Mouse (Mus musculus) kidney, adult 2 months (tissue): ENCODE results near the gene Klk5. TPM values are rescaled to one million over a fixed set of nuclear protein-coding genes. Genes with fewer than 3 reads are reported as not detected.
A peak's percentile ranks its signal among the peaks of the same experiment; 100 is the strongest.

Experiments used
- DNase-seq: peaks from one replicate; pipeline ENCODE4 v3.0.0; 2021
- H3K27ac ChIP-seq: fragments of 200-500 bp; 2 replicates; pipeline ENCODE4 v1.5.1; 2012; ENCODE audit warnings: low read depth, low read length, control low read depth, inconsistent platforms; ENCODE audit not compliant: insufficient read depth
- H3K27me3 ChIP-seq: fragments of 200-500 bp; replicated peaks from 2 replicates; pipeline ENCODE4 v1.6.1; 2012; ENCODE audit warnings: mild to moderate bottlenecking, moderate library complexity, low read length, inconsistent platforms; ENCODE audit not compliant: control insufficient read depth, insufficient read depth
- H3K36me3 ChIP-seq: fragments of 200-500 bp; 2 replicates; pipeline ENCODE4 v1.6.1; 2012; ENCODE audit warnings: mild to moderate bottlenecking, moderate library complexity, low read length, inconsistent platforms; ENCODE audit not compliant: control insufficient read depth, insufficient read depth
- H3K4me1 ChIP-seq: fragments of 200-500 bp; 2 replicates; pipeline ENCODE4 v1.6.1; 2011; ENCODE audit warnings: low read length; ENCODE audit not compliant: control insufficient read depth, insufficient read depth
- H3K4me3 ChIP-seq: fragments of 200-500 bp; 2 replicates; pipeline ENCODE4 v1.5.1; 2011; ENCODE audit warnings: mild to moderate bottlenecking, low read depth, low read length, control low read depth; ENCODE audit not compliant: insufficient read depth
- CTCF ChIP-seq: fragments of 200-500 bp; conservative IDR thresholded peaks from 2 replicates; pipeline ENCODE4 v1.5.1; 2011; ENCODE audit warnings: low read depth, mild to moderate bottlenecking, control low read depth, low read length, moderate library complexity, mixed read lengths; ENCODE audit not compliant: insufficient read depth, insufficient read length
- POLR2A ChIP-seq: fragments of 200-500 bp; IDR thresholded peaks from one replicate; pipeline ENCODE4 v1.6.1; 2011; ENCODE audit warnings: low read depth, low read length, control low read depth
- WGBS: fragments of 180-500 bp; shearing (Covaris S2); methylation state at CpG from one replicate; pipeline ENCODE4 v1.1.7; 2018; 5-methylcytosine and 5-hydroxymethylcytosine counted together
- polyA plus RNA-seq: library from polyadenylated mRNA; depleted of rRNA; stranded (reverse); fragments of >200 nt; gene quantifications from 2 replicates; pipeline ENCODE4 v1.2.3, GENCODE M21; 2012

Klk5 gene
- polyA plus RNA-seq, 1 experiment, result not detected

- H3K27me3 ChIP-seq, result no peaks in the 10 kb centered on the region
- no peak overlapping the region for H3K4me3 ChIP-seq
- no peaks in the 10 kb centered on the region for H3K36me3 ChIP-seq
- TF ChIP-seq POLR2A, result no peak
- TF ChIP-seq CTCF, result no peak
- H3K27ac ChIP-seq, result no peak overlapping the region
- WGBS, result 41% methylated on average over 9 of the region's 9 CpGs
- no peaks in the 10 kb centered on the region for H3K4me1 ChIP-seq
- no peak for DNase-seq
Observed at GRCm38 (mm10) chr7:43854642-43855380, 13.0 kb downstream of the Klk5 start.

- WGBS, result 70% methylated on average over 3 of the region's 3 CpGs
- Histone ChIP-seq H3K27ac (no peak overlapping the region), H3K4me1 (no peaks in the 10 kb centered on the region), H3K27me3 (no peaks in the 10 kb centered on the region), H3K4me3 (no peak overlapping the region), H3K36me3 (no peaks in the 10 kb centered on the region)
- TF ChIP-seq CTCF, result no peak
- no peak for TF ChIP-seq POLR2A
- no peak for DNase-seq
Observed at GRCm38 (mm10) chr7:43855709-43856108, 13.9 kb downstream of the Klk5 start.

GRCm38 (mm10) chr7:43856307-43856706, 14.5 kb downstream of the Klk5 start:
- 64% methylated on average over 7 of the region's 7 CpGs for WGBS
- Histone ChIP-seq H3K4me3 (no peak overlapping the region), H3K27me3 (no peaks in the 10 kb centered on the region), H3K36me3 (no peaks in the 10 kb centered on the region), H3K4me1 (no peaks in the 10 kb centered on the region), H3K27ac (no peak overlapping the region)
- DNase-seq, result no peak
- TF ChIP-seq POLR2A (no peak), CTCF (no peak)

- Histone ChIP-seq H3K27ac (no peak overlapping the region), H3K36me3 (no peaks in the 10 kb centered on the region), H3K4me3 (no peak overlapping the region), H3K4me1 (no peaks in the 10 kb centered on the region), H3K27me3 (no peaks in the 10 kb centered on the region)
- 85% methylated on average over 12 of the region's 12 CpGs for whole genome bisulfite sequencing
- DNase-seq, result no peak
- TF ChIP-seq CTCF (no peak), POLR2A (no peak)
Observed at GRCm38 (mm10) chr7:43857501-43857900, 15.7 kb downstream of the Klk5 start.

- H3K27me3 ChIP-seq, result no peaks in the 10 kb centered on the region
- no peak for DNase-seq
- TF ChIP-seq POLR2A, result no peak
- no peak for TF ChIP-seq CTCF
- H3K4me3 ChIP-seq, result no peak overlapping the region
- no peak overlapping the region for H3K27ac ChIP-seq
- H3K36me3 ChIP-seq, result no peaks in the 10 kb centered on the region
- no peaks in the 10 kb centered on the region for H3K4me1 ChIP-seq
- 35% methylated on average over 8 of the region's 8 CpGs for WGBS
Observed at GRCm38 (mm10) chr7:43860411-43860810, 18.6 kb downstream of the Klk5 start.

GRCm38 (mm10) chr7:43873237-43873636, 31.5 kb downstream of the Klk5 start:
- peak; percentile 73 for DNase-seq
- Histone ChIP-seq H3K27me3 (no peaks in the 10 kb centered on the region), H3K27ac (no peak overlapping the region), H3K4me1 (no peaks in the 10 kb centered on the region), H3K4me3 (no peak overlapping the region), H3K36me3 (no peaks in the 10 kb centered on the region)
- WGBS, result 9% methylated on average over 10 of the region's 10 CpGs
- TF ChIP-seq CTCF (peak; percentile 94), POLR2A (no peak)

- Histone ChIP-seq H3K36me3 (no peaks in the 10 kb centered on the region), H3K27me3 (no peaks in the 10 kb centered on the region), H3K27ac (no peak overlapping the region), H3K4me1 (no peaks in the 10 kb centered on the region), H3K4me3 (no peak overlapping the region)
- TF ChIP-seq POLR2A (no peak), CTCF (no peak)
- 84% methylated on average over 3 of the region's 3 CpGs for WGBS
- no peak for DNase-seq
Observed at GRCm38 (mm10) chr7:43873674-43874073, 31.9 kb downstream of the Klk5 start.
